Mouse (Mus musculus) thymus, adult 2 months (tissue): ENCODE measurements around the gene Nup43. TPM values are rescaled to one million over a fixed set of nuclear protein-coding genes. Genes with fewer than 3 reads are reported as not detected.

Source experiments
- DNase-seq: peaks from one replicate; pipeline ENCODE4 v3.0.0; 2021
- H3K27ac ChIP-seq: fragments of 200-500 bp; 2 replicates; pipeline ENCODE4 v1.5.1; 2012; ENCODE audit warnings: low read length, control low read depth; ENCODE audit not compliant: control insufficient read depth, insufficient read depth
- H3K27me3 ChIP-seq: fragments of 200-500 bp; 2 replicates; pipeline ENCODE4 v1.6.1; 2012; ENCODE audit warnings: mild to moderate bottlenecking, low read length, moderate library complexity, mixed read lengths; ENCODE audit not compliant: control insufficient read depth, insufficient read depth
- H3K36me3 ChIP-seq: fragments of 200-500 bp; 2 replicates; pipeline ENCODE4 v1.6.1; 2012; ENCODE audit warnings: mild to moderate bottlenecking, low read length, moderate library complexity; ENCODE audit not compliant: control insufficient read depth, insufficient read depth
- H3K4me1 ChIP-seq: fragments of 200-500 bp; replicated peaks from 2 replicates; pipeline ENCODE4 v1.6.1; 2012; ENCODE audit warnings: low read length; ENCODE audit not compliant: control insufficient read depth, insufficient read depth
- H3K4me3 ChIP-seq: fragments of 200-500 bp; 2 replicates; pipeline ENCODE4 v1.5.1; 2012; ENCODE audit warnings: mild to moderate bottlenecking, low read length, control low read depth, moderate library complexity; ENCODE audit not compliant: control insufficient read depth, insufficient read depth
- CTCF ChIP-seq: fragments of 200-500 bp; IDR thresholded peaks from 2 replicates; pipeline ENCODE4 v1.5.1; 2012; ENCODE audit warnings: mild to moderate bottlenecking, control low read depth, low read length, moderate library complexity, borderline replicate concordance; ENCODE audit not compliant: control insufficient read depth, poor library complexity, insufficient read depth; ENCODE audit errors: extremely low read depth
- POLR2A ChIP-seq: fragments of 200-500 bp; IDR thresholded peaks from 2 replicates; pipeline ENCODE4 v1.6.1; 2012; ENCODE audit warnings: mild to moderate bottlenecking, low read length, control low read depth, moderate library complexity; ENCODE audit not compliant: control insufficient read depth, poor library complexity, insufficient read depth; ENCODE audit errors: extremely low read depth
- WGBS: fragments of 180-500 bp; shearing (Covaris S2); methylation state at CpG from one replicate; pipeline ENCODE4 v1.1.7; 2018; 5-methylcytosine and 5-hydroxymethylcytosine counted together
- polyA plus RNA-seq: library from polyadenylated mRNA; depleted of rRNA; stranded (reverse); fragments of >200 nt; gene quantifications from 2 replicates; pipeline ENCODE4 v1.2.3, GENCODE M21; 2012; rRNA removed

Nup43 gene
- polyA plus RNA-seq, 1 experiment, result 14.2 TPM

GRCm38 (mm10) chr10:7710121-7710520 is 42.8 kb downstream of the Nup43 start:
- Histone ChIP-seq H3K4me3 (no peak overlapping the region), H3K36me3 (peaks cover 66% of the 10 kb centered on the region), H3K27ac (no peak overlapping the region), H3K27me3 (no peaks in the 10 kb centered on the region), H3K4me1 (no peaks in the 10 kb centered on the region)
- whole genome bisulfite sequencing, result 96% methylated on average over 5 of the region's 5 CpGs
- DNase-seq, result no peak
- no peak for TF ChIP-seq CTCF
- no peak for TF ChIP-seq POLR2A

- H3K27me3 ChIP-seq, result no peaks in the 10 kb centered on the region
- no peak for DNase-seq
- WGBS, result 97% methylated on average over 13 of the region's 13 CpGs
- H3K4me1 ChIP-seq, result no peaks in the 10 kb centered on the region
- H3K4me3 ChIP-seq, result no peak overlapping the region
- H3K27ac ChIP-seq, result no peak overlapping the region
- H3K36me3 ChIP-seq, result peaks cover 54% of the 10 kb centered on the region
- TF ChIP-seq POLR2A (no peak), CTCF (no peak)
Measured at GRCm38 (mm10) chr10:7712506-7712905, 45.2 kb downstream of the Nup43 start.

- H3K27me3 ChIP-seq, result no peaks in the 10 kb centered on the region
- 98% methylated on average over 7 of the region's 7 CpGs for WGBS
- H3K36me3 ChIP-seq, result peaks cover 46% of the 10 kb centered on the region
- no peak overlapping the region for H3K4me3 ChIP-seq
- H3K4me1 ChIP-seq, result no peaks in the 10 kb centered on the region
- no peak overlapping the region for H3K27ac ChIP-seq
- no peak for DNase-seq
- TF ChIP-seq POLR2A, result no peak
- no peak for TF ChIP-seq CTCF
Measured at GRCm38 (mm10) chr10:7715056-7715455, 47.8 kb downstream of the Nup43 start.

- TF ChIP-seq POLR2A (peak; percentile 75), CTCF (0 out of 2 replicates have a peak, but pooled peaks have one; percentile 43)
- DNase-seq, result peak; percentile 94
- peak within 1 kb of the TSS; percentile 21; the same call in 1 of the 2 replicates for H3K27ac ChIP-seq
- peaks cover 5% of the 10 kb centered on the region for H3K4me1 ChIP-seq
- no peaks in the 10 kb centered on the region for H3K27me3 ChIP-seq
- under 1% methylated on average over 49 of the region's 49 CpGs for whole genome bisulfite sequencing
- no peaks in the 10 kb centered on the region for H3K36me3 ChIP-seq
- peak within 1 kb of the TSS; percentile 73 for H3K4me3 ChIP-seq
Measured at GRCm38 (mm10) chr10:7725751-7726500, 58.6 kb downstream of the Nup43 start, which contains the start of gene Katna1. TSS of gene Katna1 (plus strand) at chr10:7726000.

- peaks cover 5% of the 10 kb centered on the region for H3K4me1 ChIP-seq
- peak overlapping the region; percentile 73 for H3K4me3 ChIP-seq
- WGBS, result under 1% methylated on average over 8 of the region's 8 CpGs
- no peaks in the 10 kb centered on the region for H3K27me3 ChIP-seq
- TF ChIP-seq CTCF (no peak), POLR2A (no peak)
- H3K27ac ChIP-seq, result peak overlapping the region; percentile 21; the same call in 1 of the 2 replicates
- H3K36me3 ChIP-seq, result no peaks in the 10 kb centered on the region
- DNase-seq, result no peak
Measured at GRCm38 (mm10) chr10:7726501-7726812, 59.2 kb downstream of the Nup43 start.

- H3K36me3 ChIP-seq, result no peaks in the 10 kb centered on the region
- H3K4me1 ChIP-seq, result peaks cover 5% of the 10 kb centered on the region
- H3K27me3 ChIP-seq, result no peaks in the 10 kb centered on the region
- H3K4me3 ChIP-seq, result no peak overlapping the region
- no peak for DNase-seq
- no peak for TF ChIP-seq CTCF
- no peak for TF ChIP-seq POLR2A
- 18% methylated on average over 3 of the region's 3 CpGs for WGBS
- no peak overlapping the region for H3K27ac ChIP-seq
Measured at GRCm38 (mm10) chr10:7727011-7727410, 59.7 kb downstream of the Nup43 start.

Other genes starting within 250 kb of the Nup43 start
- gene Ulbp1, start 193.9 kb upstream of the Nup43 start, polyA plus RNA-seq, result 8.4 and 9.5 TPM in 2 replicates
- 3.8 and 5.0 TPM in 2 replicates for gene Lrp11, start 77.7 kb upstream of the Nup43 start, polyA plus RNA-seq
- 35.5 and 35.6 TPM in 2 replicates for gene Pcmt1, start 13.6 kb downstream of the Nup43 start, polyA plus RNA-seq
- 17.3 and 17.9 TPM in 2 replicates for gene Lats1, start 13.7 kb downstream of the Nup43 start, polyA plus RNA-seq
- 5.4 and 8.0 TPM in 2 replicates for gene Katna1, start 58.5 kb downstream of the Nup43 start, polyA plus RNA-seq
- 20.2 and 23.7 TPM in 2 replicates for gene Ginm1, start 125.3 kb downstream of the Nup43 start, polyA plus RNA-seq
- 11.4 and 13.4 TPM in 2 replicates for gene Ppil4, start 125.4 kb downstream of the Nup43 start, polyA plus RNA-seq
- 5.6 and 6.7 TPM in 2 replicates for gene Zc3h12d, start 165.0 kb downstream of the Nup43 start, polyA plus RNA-seq